Mouse (Mus musculus) CD4-positive, CD25-positive, alpha-beta regulatory T cell, adult 9 weeks (primary cell): ENCODE results near the gene Mlst8. TPM values are rescaled to one million over a fixed set of nuclear protein-coding genes. Genes with fewer than 3 reads are reported as not detected.

Source experiments
- polyA plus RNA-seq: library from polyadenylated mRNA; unstranded; fragments of 100-300 nt; shearing (Covaris generic); gene quantifications from one replicate; pipeline ENCODE4 v1.2.1, GENCODE M21; 2017

Mlst8 gene
- 30.8 TPM for polyA plus RNA-seq

GRCm38 (mm10) chr17:24478663-24479380 is at the start of gene Mlst8:
Gene Mlst8 (minus strand): TSS chr17:24479078.

DNA sequence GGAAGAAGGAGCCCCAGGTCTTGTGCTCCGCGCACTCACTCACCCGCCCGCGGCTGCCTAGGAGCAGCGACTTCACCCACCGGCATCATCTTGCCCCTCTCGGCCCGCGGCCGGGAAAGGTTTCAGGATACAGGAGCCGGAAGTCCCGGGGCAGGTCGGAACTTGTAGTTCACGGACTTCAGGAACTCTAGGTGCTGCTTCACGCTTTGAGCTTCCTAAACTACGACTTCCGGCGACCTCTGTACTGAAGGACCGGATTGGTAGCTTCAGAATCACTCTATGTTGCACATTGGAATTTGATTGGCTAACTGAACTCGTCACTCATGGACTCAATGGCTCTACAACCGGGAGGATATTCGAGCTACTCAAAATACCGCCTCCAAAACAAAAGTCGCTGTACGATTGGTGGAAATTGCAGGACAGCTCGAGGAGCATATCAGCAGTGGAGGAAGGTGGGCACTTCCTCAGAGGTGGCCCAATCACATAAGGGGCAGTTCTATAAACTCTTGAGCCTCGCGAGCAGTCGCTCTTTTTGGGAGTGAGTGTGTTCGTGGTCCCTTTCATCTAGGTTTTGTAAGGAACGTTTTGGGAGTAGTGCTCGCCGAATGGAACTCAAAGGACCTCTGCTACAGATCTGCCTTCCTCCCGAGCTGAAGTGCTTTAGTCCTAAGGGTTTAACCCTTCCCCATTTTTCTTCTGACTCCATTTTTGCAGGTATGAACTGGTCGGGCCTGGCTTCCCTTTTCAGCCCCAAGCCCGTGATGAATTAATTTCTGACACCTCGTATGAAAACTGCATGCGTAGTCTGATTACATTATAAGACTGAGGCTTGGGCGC is 49.1 kb upstream of the Mlst8 start, which contains the start of gene Traf7:
TSS of gene Traf7 (minus strand) at position 216 of the 837 bp plus-strand sequence.

GRCm38 (mm10) chr17:24488186-24488661 is 9.3 kb upstream of the Mlst8 start, which contains the start of gene Caskin1:
Gene Caskin1 (plus strand): TSS chr17:24488601.

GRCm38 (mm10) chr17:24473612-24474275 is 5.1 kb downstream of the Mlst8 start, which contains the start of gene Bricd5:
Gene Bricd5 (plus strand): TSS chr17:24473884.

DNA sequence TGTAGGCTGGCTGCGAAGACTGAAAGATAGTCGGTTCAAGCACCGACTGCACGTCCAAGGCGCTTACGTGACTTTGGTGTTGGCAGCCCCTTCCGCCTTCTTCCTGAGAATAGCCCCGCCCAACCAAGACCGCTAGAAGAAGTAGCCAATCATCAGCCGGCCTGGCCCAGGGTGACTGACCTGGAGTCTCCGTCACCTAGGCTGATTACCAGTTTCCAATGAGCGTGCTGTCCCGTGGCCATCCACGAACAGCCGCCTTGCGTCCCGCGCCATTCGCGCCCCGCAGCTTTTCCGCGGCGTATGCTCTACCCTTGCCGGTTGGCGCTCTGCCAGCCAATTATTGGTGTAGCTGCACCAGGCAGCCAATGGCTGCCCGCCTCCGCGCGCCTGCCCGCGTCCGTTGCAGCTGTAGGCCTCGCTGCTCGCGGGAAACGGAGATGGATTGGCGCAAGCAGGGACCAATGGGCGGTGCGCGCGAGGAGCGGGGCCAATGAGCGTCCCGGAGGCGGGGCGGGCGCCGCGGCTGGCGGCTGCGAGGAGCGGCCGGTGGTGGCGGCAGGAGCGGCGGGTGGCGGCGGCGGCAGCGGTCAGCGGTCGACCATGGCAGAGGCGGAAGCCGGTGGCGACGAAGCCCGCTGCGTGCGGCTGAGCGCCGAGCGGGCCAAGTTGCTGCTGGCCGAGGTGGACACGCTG is 8.8 kb downstream of the Mlst8 start, which contains the start of the genes E4f1 and Pgp:
TSS of gene E4f1 (minus strand) at position 404 of the 693 bp plus-strand sequence.
TSS of gene Pgp (plus strand) at position 483 of the 693 bp plus-strand sequence.

GRCm38 (mm10) chr17:24442632-24443155 is 36.2 kb downstream of the Mlst8 start, which contains the start of gene Dnase1l2:
Gene Dnase1l2 (minus strand): TSS chr17:24443105.

GRCm38 (mm10) chr17:24426471-24427169 is 52.3 kb downstream of the Mlst8 start, which contains the start of gene Eci1:
Gene Eci1 (plus strand): TSS chr17:24426641.

Other genes starting within 250 kb of the Mlst8 start
- 3.4 TPM for gene Ccnf, start 227.6 kb downstream of the Mlst8 start, polyA plus RNA-seq
- gene Abca17, start 128.0 kb downstream of the Mlst8 start, polyA plus RNA-seq, result 0.21 TPM
- gene Abca3, start 127.1 kb downstream of the Mlst8 start, polyA plus RNA-seq, result 41.1 TPM
- gene Rnps1, start 64.5 kb downstream of the Mlst8 start, polyA plus RNA-seq, result 205 TPM
- 78.7 TPM for gene Eci1, start 52.4 kb downstream of the Mlst8 start, polyA plus RNA-seq
- 4.9 TPM for gene Dnase1l2, start 36.0 kb downstream of the Mlst8 start, polyA plus RNA-seq
- gene E4f1, start 8.8 kb downstream of the Mlst8 start, polyA plus RNA-seq, result 58.6 TPM
- gene Pgp, start 8.7 kb downstream of the Mlst8 start, polyA plus RNA-seq, result 2.4 TPM
- not detected for gene Bricd5, start 5.2 kb downstream of the Mlst8 start, polyA plus RNA-seq
- 0.15 TPM for gene Caskin1, start 9.5 kb upstream of the Mlst8 start, polyA plus RNA-seq
- gene Traf7, start 48.9 kb upstream of the Mlst8 start, polyA plus RNA-seq, result 110 TPM
- gene Rab26, start 55.1 kb upstream of the Mlst8 start, polyA plus RNA-seq, result 5.0 TPM
- 18.9 TPM for gene Pkd1, start 70.8 kb upstream of the Mlst8 start, polyA plus RNA-seq
- 52.7 TPM for gene Tsc2, start 153.6 kb upstream of the Mlst8 start, polyA plus RNA-seq
- gene Nthl1, start 153.6 kb upstream of the Mlst8 start, polyA plus RNA-seq, result 6.2 TPM
- not detected for gene Slc9a3r2, start 171.2 kb upstream of the Mlst8 start, polyA plus RNA-seq
- gene Npw, start 179.4 kb upstream of the Mlst8 start, polyA plus RNA-seq, result not detected
- 2.3 TPM for gene Zfp598, start 190.6 kb upstream of the Mlst8 start, polyA plus RNA-seq
- gene Syngr3, start 210.9 kb upstream of the Mlst8 start, polyA plus RNA-seq, result 0.40 TPM
- gene Gfer, start 217.1 kb upstream of the Mlst8 start, polyA plus RNA-seq, result 7.7 TPM
- 1.7 TPM for gene Noxo1, start 217.2 kb upstream of the Mlst8 start, polyA plus RNA-seq
- gene Tbl3, start 228.6 kb upstream of the Mlst8 start, polyA plus RNA-seq, result 71.9 TPM
- not detected for gene Rnf151, start 239.0 kb upstream of the Mlst8 start, polyA plus RNA-seq
- 660 TPM for gene Rps2, start 239.0 kb upstream of the Mlst8 start, polyA plus RNA-seq
- 257 TPM for gene Ndufb10, start 245.4 kb upstream of the Mlst8 start, polyA plus RNA-seq
- gene Rpl3l, start 248.7 kb upstream of the Mlst8 start, polyA plus RNA-seq, result not detected